Mouse (Mus musculus) 3T3-L1 (cell line): ENCODE measurements around the gene Fxn.

Source experiments
- DNase-seq: peaks from one replicate; pipeline ENCODE4 v3.0.0-alpha.2; 2015; ENCODE audit warnings: low read depth, low spot score

Gene Fxn

DNA sequence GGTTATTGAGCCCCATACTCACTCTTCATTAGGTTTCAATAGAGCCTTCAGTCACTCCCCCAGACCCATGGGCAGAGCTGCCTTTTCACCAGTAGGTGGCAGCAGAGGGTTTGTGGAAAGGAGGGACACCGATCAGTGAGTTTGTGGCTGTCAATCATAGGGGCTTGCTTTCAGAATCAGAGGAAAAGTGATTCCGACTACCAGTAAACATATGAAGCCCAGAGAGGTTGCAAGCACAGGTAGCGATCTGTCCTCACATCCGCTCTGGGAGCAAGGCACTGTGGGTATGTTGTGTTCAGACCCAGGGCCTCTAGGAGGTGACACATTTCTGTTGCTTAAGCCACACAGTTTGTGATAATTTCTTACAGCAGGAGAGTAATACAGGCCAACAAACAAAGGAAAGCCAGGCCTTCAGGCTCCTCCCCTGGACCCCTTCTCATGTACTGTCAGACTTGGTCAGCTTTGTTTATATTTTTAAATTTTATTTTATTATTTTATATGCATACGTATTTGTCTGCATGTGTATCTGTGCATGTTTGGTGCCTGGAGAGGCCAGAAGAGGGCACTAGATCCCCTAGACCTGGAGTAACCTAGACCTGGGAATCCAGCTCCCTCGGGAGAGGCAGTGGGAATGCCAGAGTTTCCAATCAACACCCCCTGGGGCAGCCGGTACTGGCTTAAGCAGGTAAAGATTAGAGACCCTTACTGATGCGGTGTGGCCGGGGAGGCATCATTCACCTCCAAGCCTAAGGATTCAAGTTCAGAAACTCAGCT is 20.8 kb upstream of the Fxn start:
- DNase-seq: peak; percentile 86

DNA sequence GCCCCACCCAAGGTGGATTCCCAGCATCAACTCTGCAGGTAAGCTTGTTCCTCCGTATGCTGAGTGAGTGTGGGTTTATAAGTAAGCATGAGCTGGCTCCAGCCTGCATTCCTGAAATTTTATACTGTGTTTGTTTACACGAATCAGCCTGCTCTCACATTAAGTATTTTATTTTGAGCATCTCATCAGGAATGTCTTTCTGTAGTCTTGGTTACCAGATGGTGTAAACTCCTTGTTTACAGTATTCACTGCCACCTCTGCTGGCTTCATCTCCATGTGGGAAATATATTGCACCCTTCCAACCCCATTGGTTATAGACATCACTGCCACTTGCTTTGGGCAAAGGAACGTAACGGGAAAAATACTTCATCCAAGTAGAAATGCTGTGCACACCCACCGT is 13.1 kb upstream of the Fxn start:
- peak; percentile 32 for DNase-seq

DNA sequence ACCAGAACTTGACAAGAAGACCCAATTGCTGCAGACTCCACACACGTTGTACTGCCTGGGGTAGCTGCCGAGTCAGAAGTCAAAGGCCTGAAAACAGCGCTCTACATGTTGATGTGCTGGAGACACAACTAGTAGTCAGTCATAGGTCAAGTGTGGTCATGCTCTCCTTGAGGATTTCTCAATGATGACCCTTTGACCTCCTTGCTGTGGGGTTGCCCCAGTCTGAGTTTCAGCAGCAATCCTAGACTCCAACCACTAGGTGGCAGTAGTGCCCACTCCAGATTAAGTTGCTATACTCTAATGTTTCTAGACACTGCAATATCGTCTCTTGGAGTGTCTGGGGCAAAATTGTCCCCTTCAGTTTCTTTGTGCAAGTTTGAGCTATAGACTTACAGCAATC is 3.8 kb upstream of the Fxn start:
- DNase-seq: peak; percentile 80

DNA sequence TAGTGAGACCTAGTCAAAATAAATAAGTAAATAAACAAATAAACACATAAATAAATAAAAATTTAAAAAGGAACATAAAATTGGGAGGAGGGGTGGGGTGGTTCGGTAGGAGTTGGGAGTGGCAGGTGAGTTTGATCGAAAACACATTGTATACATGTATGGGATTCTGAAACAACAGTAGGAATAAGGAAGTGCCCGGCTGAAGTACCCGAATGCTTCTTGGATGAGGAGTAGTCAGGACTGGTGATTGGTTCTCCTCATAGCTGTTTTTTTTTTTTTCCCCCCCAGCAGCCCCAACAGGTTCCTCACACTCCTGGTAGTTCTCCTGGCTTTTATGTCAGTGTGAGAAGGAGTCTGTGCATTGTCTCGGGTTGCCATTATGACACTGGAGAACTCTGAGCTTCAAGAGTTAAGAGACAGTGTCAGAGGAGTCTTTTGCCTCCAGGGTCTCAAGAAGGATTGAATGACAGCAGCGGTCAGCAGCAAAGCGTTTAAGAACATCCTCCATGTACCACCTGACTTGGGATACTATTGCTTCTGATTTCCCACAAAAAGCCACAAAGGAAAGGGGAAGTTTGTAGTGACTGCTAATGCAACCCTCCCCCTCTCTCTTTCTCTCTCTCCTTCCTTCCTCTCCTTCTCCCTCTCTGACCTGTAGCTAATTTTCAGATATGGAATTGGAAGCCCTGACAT is 1.0 kb upstream of the Fxn start:
- DNase-seq: no peak

DNA sequence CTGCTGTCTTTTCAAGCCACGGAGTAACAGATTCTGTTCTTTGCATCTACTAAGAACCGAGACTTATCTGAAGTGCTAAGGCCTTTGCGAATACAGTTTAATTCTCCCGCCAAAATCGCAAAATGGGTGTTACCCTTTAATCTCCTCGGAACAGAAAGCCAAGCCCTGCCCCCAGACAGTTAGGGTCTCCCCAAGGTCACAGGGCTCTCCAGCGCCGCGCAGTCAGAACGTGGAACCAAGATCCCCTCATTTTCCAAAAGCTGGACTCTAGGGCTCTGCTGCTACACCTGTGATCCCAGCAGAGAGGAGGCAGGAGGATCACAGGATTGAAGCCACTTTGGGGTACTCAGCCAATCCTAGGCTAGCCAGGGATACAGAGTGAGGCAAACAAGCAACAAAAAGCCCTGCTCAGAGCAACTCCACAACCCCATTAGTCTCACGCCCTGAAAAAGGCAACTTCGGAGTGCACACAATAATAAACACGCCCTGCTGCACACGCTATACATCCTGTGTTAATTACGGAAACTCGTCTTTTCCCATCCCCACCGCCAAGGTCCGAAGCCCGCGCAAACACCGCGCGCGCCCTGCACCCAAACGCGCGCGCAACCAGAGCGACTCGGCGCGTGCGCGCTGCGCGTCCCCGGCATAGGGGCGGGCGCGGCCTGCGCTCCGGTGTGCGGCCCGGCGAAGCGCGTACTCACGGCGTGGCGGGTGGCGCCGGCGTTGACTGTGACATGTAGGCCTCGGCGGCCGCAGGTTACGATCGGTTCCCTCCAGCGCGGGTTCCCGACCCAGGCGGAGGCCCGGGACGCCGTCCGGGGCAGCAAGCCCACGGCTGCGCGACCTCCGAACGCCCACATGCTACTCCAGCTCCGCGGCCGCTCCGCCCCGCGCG is 452 bp downstream of the Fxn start:
- peak; percentile 75 for DNase-seq

DNA sequence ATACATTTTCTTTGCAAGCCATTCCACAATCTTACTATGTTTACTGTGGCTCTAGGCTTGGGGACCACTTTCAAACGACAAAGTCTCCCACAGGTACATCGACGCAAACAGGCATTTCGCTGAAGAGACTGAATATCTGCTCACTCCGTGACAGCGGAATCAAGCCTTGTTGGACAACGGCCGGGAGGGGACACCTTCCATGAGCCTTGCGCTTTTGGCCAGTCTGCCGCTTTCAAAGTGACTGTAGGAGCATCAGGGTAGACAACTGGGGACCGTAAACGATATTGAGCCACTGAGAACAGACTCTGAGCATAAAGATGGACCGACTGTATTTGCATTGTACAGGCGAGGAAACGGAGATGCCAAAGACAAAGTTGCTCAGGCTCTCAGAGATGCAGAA is 1.5 kb downstream of the Fxn start:
- no peak for DNase-seq

DNA sequence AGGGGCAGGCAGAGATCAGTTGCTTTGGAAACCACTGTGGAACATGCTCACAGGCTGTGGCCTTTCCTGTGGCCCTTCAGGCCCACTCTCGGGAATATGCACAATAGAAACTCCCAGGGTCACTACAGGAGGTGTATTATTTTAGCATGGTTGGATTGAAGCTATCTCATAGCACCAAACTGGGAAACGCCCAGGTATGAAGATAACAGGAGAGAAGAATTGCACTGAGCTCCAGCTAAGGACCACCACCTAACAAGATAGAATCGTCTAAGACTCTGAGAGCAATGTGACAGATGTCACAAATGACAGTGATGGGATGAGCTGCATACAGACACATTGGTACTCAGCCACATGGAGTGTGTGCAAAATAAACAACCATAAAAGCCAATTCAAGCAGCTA is 6.1 kb downstream of the Fxn start:
- DNase-seq: no peak

DNA sequence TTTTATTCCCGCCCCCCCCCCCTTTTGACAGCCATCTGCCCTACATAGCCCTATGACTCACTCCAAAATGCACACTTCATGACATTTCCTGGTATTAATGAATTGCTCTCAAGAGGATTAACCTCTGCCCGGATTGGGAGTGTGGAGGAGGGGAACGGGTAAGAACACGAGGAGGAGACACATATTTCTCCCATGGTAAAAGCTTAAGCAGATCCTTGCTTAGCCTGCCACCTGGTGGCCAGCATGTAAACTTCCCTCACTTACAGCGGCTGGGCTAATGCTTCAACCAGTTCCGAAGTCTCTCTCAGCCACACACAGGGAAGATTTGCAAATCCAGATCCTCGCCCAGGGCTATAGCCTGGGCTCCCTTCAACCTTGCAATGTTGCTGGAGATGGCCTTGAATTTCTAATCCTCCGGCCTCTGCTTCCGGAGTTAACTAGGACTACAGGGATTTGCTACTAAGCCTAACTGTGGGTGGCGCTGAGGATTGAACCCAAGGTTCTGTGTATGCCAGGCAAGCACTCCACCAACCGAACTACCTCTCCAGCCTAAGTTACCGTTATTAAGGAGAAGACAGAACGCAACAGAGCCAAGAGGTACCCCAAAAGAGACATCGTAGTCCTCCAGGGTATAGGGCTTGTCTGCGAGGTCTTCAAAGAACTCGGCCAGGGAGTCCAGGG is 8.5 kb downstream of the Fxn start:
- peak; percentile 98 for DNase-seq

DNA sequence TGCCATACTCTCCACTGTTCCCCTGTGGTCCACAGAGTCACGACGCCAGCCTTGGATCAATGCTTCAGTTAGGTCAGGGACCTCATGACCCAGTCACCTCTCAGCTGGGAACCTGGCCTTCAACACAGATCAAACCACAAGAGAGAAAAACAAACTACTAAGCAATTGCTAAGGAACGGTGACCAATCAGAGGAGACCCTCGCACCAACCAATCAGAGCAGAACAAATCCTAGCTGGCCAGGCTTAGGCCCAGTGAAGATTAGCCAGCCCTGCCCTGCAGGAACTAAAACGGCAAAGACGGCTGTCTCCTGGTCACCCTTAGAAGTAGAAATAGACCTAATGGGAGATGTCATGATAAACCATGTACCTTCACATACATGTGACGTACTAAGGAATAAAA is 9.1 kb downstream of the Fxn start:
- no peak for DNase-seq

DNA sequence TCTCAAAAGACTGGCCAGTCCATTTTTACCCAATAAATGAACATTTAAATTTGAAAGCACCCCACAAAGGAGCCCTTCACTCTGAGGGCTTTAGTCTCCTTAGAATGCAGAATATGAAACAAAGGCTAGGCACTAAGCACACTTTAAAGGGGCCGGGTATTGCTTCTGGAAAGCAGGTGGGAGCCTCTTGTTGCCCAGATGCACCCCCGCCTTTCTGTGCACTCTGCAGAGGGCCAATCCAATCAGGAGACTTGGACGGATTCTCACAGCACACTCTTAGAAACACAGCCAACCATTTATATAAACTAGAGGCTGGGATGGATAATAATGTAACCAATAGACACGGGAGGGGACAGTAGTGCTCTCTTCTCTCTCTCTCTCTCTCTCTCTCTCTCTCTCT is 11.9 kb downstream of the Fxn start:
- no peak for DNase-seq

DNA sequence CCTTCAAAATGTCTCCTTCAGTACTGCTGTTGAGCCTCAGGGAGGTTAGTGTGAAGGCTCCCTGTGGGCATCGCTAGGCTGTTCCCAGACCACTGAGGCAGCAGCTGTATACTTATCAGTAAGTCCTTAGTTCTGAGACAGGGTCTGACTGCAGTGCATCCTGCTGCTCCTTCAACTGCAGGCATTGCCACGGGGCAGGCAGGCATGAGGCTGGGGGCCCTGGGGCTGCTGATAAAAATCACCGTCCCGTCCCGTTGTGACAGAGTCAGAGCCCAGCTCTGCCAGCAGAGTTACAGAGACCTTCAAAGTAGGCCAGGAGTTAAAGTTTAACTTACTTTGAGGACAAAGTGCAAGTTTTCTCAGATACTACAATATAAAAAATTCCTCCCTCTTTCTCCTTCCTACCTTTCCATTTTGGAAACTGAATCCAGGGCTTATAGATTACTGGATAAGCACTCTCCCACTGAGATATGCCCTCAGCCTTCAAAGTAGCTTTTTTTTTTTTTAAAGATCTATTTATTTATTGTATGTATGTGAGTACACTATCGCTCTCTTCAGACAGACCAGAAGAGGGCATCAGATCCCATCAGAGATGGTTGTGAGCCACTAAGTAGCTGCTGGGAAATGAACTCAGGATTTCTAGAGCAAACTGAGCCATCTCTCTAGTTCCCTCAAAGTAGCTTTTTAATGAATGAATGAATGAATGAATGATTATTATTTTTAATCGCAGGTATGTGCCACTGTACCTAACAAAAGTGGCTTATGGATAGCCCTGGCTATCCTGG is 14.2 kb downstream of the Fxn start:
- peak; percentile 42 for DNase-seq

DNA sequence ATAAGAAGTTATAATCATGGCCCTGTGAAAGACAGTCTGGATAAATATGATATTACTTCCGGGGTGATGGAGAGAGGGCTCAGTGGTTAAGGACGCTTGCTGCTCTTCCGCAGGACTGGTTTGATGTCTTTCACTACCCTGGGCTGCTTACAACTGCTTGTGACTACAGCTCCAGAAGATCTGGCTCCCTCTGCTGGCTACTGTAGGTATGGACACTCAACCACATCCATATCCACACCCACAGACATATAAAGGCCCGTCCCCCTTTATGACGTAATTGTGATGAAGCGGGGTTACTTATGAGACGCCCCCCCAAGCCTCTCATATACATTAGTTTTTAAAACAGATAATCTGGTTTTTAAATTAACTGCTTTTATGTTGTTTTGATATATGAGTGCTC is 15.4 kb downstream of the Fxn start:
- peak; percentile 96 for DNase-seq

DNA sequence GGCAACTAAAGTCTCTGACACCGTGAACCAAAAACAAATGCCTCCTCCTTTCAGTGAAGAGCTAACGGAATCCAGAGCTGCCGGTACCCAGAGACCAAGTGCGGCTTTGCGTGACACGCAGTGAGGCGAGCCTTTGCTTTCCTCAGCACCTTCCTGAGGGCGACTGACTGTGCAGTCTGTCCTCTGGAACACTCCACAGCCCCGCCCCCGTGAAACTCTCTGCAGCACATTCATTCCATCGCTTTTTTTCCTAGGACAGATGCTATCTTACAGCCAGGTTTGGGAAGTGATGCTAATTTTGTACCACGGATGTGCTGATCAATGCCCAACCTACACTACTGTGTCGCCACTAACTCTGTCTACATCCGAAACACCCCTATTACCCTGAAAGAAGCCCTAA is 17.7 kb downstream of the Fxn start:
- no peak for DNase-seq

DNA sequence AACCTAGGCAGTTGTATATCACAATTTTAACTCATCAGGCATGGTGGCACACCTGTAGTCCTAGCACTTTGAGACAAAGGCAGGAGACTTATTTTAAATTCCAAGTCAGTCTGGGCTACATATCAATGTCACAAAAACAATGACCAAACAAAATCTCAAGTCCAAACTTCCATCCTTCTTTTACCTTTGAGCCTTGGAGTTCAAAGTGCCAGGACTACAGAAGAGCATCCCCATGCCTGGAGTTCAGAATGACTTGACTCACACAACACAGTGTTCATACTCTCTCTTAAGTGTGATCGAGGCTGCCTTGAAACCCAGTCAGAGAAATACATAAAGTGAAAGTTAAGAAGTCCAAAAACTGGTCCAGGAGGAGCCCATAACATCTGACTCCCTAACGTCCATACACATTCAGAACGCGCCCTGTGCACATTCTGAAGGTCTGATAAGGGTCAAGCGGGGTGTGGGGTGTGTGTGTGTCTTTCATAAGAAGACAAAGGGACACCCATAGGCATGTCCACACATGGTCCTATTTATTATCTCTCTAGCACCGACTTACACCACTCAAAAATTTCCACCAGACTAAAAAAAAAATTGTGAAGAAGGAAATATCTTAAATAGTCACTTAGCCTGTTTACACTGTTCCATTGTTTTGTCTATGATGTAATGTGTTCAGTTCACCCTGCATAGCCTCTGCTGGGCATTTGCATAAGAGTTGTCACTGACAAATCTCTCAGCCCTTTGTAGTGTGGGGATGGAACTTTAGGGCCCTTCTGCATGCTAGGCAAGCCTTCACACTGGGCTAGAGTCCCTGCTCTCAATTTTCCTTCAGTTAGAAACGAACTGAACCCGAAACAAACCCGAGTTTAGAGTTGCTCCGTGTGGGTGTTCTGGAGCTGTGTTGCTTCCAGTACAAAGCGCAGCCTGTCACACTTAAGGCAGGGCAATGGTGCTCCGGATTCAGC is 20.7 kb downstream of the Fxn start:
- DNase-seq: no peak

DNA sequence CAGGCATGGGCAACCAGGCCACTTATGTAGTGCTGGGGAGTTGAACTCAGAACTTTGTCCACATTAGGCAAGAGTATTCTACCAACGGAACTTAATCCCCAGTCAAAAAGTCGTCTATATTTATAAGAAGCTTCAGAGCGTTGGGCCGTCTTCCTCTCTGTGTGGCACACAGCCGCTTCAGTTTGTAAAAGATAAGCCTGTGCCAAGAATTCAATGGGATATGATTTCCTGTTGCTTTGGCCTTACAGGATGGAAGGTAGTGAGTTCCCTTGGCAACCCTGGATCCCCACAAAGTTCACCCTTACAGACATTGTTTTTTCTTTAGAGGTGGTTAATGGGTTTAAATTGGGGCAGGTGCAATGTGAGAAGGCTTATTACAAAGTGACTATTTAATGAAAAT is 22.0 kb downstream of the Fxn start:
- no peak for DNase-seq

DNA sequence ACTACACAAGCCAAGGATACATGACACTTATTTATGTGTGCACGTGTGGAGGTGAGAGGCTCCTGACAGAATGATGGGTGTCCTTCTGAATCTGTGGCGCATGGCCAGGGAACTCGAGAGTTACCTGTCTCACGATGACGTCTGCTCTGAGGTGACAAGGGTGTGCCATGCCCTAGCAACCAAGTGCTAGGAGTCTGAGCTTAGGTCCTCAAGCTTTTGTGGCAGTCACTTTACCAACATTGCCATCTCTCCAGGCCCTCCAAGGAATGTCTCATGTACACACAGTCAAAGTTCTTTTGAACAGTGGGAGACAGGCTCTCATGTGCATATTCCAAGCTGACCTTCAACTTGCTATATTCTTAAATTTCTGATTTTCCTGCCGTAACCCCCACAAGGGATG is 22.4 kb downstream of the Fxn start:
- DNase-seq: no peak

DNA sequence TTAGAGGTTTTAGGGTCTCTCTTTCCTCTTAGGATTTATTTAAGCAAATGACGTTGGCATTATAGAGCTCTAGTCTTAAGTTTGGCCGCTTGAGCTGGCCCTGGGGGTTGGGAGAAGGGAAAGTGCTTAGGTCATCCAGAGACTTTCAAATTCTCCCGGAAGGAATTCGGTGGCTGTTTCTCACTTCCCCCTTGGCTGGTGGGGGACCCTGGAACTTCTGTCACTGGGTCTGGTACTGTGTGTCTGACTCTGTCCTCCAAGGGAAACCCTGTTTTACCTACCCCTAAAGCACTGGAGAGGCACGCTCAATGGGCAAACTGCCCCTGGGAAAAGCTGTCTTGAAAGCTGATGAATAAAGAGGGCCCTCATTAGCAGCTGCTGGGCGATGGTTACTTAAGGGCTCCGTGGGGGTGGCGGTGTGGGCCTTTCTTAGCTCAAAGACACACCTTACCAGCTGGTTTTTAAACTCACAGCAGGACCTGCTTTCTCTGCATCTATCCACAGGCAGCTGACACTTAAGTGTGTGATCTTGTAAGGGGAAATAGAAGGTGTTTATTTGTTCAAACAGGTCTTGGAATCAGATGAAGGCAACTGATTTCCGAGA is 26.6 kb downstream of the Fxn start:
- no peak for DNase-seq

DNA sequence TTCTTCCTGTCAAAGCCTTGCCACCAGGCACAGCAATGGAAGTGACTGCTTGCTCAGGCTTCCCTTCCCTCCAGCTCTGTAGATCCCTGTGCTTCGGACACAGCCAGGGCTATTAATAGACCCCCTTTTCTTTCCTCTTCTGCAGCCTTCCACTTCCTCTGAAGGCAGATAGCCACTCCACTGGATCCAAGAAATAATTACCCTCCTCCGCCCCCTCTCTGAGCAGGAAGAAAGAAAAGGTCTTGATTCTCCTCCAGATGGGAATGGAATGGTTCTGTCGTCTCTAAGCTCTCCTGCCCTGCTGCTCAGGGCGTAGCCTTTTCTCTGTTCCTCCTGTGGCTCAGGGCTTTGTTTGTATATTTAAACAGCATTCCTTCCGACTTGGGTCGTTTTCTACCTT is 28.5 kb downstream of the Fxn start:
- no peak for DNase-seq

DNA sequence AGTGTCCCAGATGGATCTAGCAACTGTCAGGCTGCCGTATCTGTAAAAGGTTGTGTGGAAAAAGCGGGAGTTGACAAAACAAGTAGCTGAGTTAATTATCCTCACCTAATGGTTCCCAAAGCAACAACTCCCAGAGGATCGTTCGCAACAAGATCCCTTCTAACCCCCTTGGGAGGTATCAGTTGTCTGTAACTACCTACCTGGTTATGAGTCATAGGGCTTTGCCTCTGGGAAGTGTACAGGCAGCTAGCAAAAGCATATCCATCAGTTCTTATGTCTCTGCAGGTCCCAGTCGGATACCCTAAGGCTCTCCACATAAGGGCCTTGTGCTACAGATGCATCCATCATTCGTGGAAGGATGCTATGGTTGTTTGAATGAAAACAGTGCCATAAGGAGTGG is 37.1 kb downstream of the Fxn start:
- DNase-seq: no peak
